Mouse (Mus musculus) testis, adult 2 months (tissue): ENCODE data around the gene Ace3. TPM values are rescaled to one million over a fixed set of nuclear protein-coding genes. Genes with fewer than 3 reads are reported as not detected.
A peak's percentile ranks its signal among the peaks of the same experiment; 100 is the strongest.

Source experiments
- H3K27ac ChIP-seq: fragments of 200-500 bp; 2 replicates; pipeline ENCODE4 v1.5.1; 2012; ENCODE audit warnings: low read depth, low read length; ENCODE audit not compliant: control insufficient read depth, insufficient read depth
- H3K27me3 ChIP-seq: fragments of 200-500 bp; 2 replicates; pipeline ENCODE4 v1.6.1; 2012; ENCODE audit warnings: mild to moderate bottlenecking, low read length, moderate library complexity; ENCODE audit not compliant: control insufficient read depth, insufficient read depth
- H3K36me3 ChIP-seq: fragments of 200-500 bp; 2 replicates; pipeline ENCODE4 v1.6.1; 2012; ENCODE audit warnings: mild to moderate bottlenecking, low read length; ENCODE audit not compliant: control insufficient read depth, insufficient read depth
- H3K4me1 ChIP-seq: fragments of 200-500 bp; 2 replicates; pipeline ENCODE4 v1.6.1; 2012; ENCODE audit warnings: low read length; ENCODE audit not compliant: control insufficient read depth, insufficient read depth
- H3K4me3 ChIP-seq: fragments of 200-500 bp; 2 replicates; pipeline ENCODE4 v1.5.1; 2012; ENCODE audit warnings: low read depth, mild to moderate bottlenecking, low read length, moderate library complexity, mixed read lengths; ENCODE audit not compliant: control insufficient read depth
- CTCF ChIP-seq: fragments of 200-500 bp; IDR thresholded peaks from 2 replicates; pipeline ENCODE4 v1.5.1; 2012; ENCODE audit warnings: low read depth, mild to moderate bottlenecking, inconsistent platforms, low read length, moderate library complexity; ENCODE audit not compliant: control insufficient read depth, insufficient read depth, insufficient replicate concordance
- POLR2A ChIP-seq: fragments of 200-500 bp; IDR thresholded peaks from 2 replicates; pipeline ENCODE4 v1.6.1; 2012; ENCODE audit warnings: low read depth, mild to moderate bottlenecking, inconsistent platforms, low read length, moderate library complexity; ENCODE audit not compliant: control insufficient read depth
- polyA plus RNA-seq: library from polyadenylated mRNA; depleted of rRNA; stranded (reverse); fragments of >200 nt; gene quantifications from 2 replicates; pipeline ENCODE4 v1.2.3, GENCODE M21; 2012; rRNA removed

Ace3 gene
- 78.7 and 82.6 TPM in 2 replicates for polyA plus RNA-seq

DNA sequence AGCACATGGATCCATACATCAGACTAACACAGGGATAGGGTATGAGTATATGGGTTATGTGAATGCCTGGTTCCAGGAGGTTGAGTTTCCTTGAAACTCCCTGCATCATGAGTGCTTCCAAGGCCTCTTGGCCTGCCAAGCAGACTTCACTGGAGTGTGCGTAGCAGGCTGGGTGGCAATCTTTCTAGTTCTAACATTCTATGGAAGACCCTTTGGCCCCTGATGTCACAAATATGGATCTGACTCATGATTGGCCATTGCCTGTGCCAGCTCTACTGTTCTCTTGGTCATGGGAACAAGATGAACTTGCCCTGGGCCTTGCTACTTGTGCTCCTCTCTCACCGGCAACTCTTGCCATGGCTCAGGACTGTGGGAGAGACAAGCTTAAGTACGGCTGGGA, at the start of gene Ace3:
TSS of gene Ace3 (plus strand) at position 301 of the 400 bp plus-strand sequence.
- no peak for TF ChIP-seq CTCF
- peak; percentile 49; the same call in 1 of the 2 replicates for TF ChIP-seq POLR2A
- Histone ChIP-seq H3K4me3 (peak within 1 kb of the TSS; percentile 85), H3K27ac (no peak within 1 kb of the TSS; the same call in 1 of the 2 replicates), H3K36me3 (no peaks in the 10 kb centered on the region), H3K4me1 (peaks cover 7% of the 10 kb centered on the region), H3K27me3 (no peaks in the 10 kb centered on the region)

DNA sequence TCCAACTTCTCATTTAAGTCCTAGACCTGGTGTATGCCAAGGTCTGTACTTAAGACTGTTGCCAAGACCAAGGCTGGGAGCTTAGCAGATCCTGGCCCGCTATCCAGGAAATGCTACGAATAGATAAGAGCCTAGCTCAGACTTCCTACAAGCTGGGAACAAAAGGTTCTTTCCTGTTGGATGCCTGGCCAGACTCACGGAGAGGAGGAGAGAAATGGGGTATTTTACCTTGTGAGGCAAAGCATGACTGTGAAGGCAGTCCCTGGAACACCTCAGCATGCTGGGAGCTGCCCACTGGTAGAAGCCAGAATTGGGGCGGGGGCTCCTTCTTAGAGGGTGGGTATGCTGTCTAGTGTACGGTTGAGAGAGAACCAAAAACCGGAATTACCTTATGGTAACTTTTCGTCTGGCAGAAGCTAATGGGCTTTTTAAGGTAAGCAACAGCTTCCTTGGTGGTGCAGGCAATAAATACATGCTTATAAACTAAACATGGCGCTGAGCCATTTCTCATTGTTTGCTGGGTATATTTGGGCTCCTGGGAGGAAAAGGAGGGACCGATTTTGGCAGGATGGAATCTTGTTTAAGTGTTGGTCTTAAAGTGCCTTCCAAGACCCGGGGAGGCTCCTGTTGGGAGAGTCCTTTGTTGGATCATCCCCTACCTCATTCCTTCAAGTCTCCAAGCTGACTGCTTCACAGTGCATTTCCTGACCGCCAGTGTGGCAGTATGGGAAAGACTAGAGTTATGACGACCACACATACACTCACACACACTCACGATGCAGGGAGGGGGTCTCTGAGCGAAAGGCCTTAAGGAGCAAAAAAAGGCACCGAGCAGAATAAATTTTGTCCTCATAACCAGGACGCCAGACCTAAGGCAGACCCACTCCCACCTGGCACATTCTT, 49.5 kb upstream of the Ace3 start:
- peak overlapping the region; percentile 95 for H3K4me3 ChIP-seq
- no peak for TF ChIP-seq POLR2A
- TF ChIP-seq CTCF: no peak
- peak overlapping the region; percentile 78 for H3K27ac ChIP-seq
- H3K27me3 ChIP-seq: no peaks in the 10 kb centered on the region
- H3K36me3 ChIP-seq: no peaks in the 10 kb centered on the region
- H3K4me1 ChIP-seq: peaks cover 16% of the 10 kb centered on the region

DNA sequence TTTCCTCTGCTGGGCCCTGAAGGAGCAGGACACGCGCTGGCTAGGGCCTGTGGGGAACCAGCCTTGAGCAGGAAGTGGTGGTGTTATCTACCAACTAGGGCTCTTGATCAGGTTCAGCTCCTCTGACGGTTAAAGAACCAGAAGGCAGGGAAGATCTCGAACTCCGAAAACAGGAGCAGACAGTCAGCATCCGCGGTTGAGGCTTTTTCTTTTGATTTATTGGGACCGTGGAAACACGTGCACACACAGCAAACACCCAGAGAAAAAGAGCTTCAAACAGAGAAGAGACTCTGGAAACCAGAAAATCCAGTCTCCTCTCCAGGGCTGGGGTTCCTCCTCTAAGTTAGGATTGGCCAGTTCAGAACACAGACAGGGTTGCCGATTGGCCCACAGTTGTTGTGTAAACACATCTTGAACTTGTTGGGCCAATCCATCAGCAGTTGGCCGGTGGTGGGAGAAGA, 47.8 kb upstream of the Ace3 start:
- Histone ChIP-seq H3K4me3 (no peak overlapping the region), H3K36me3 (no peaks in the 10 kb centered on the region), H3K4me1 (peaks cover 16% of the 10 kb centered on the region), H3K27ac (no peak overlapping the region), H3K27me3 (no peaks in the 10 kb centered on the region)
- TF ChIP-seq POLR2A (no peak), CTCF (no peak)

DNA sequence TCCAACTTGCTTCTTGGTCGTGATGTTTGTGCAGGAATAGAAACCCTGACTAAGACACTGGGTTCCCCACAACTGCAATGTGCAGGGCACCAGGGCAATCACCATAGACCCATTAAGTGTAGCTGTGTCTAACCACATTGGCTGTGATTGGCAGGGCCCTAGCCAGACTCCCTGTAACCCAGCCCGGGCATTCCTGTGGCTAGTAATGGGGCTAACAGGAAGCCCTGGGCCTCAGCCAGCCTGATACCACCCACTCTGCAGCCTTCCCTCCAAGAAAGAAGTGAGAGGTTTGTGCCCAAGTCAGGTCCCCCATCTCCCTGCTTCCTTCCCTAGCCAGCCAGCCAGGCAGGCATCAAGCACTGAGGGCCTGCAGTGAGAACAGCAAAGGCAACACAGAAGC, 46.2 kb upstream of the Ace3 start:
- Histone ChIP-seq H3K36me3 (no peaks in the 10 kb centered on the region), H3K27me3 (no peaks in the 10 kb centered on the region), H3K27ac (no peak overlapping the region), H3K4me3 (no peak overlapping the region), H3K4me1 (peaks cover 10% of the 10 kb centered on the region)
- TF ChIP-seq POLR2A (no peak), CTCF (no peak)

DNA sequence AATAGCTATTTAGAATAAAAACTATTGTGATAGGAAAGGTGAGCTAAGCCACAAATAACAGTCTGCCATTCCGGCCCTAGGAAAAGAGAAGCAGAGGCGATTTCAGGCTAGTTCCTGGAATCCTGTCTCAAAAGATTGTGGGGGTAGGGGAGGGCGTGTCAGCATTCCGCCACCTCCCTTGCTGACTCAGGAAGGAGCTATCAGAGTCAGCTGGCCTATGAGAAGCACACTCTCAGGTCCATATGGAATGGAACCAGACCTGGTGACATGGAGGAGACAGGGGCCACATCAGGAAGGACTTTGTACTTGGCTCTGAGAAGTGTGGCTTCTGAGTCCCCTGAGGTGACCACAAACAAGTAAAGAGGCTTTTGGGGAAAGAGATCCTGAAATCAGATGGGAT, 44.0 kb upstream of the Ace3 start:
- no peaks in the 10 kb centered on the region for H3K27me3 ChIP-seq
- no peak overlapping the region for H3K4me3 ChIP-seq
- H3K4me1 ChIP-seq: peaks cover 7% of the 10 kb centered on the region
- TF ChIP-seq POLR2A (no peak), CTCF (no peak)
- H3K36me3 ChIP-seq: no peaks in the 10 kb centered on the region; the same call in 1 of the 2 replicates
- H3K27ac ChIP-seq: no peak overlapping the region

DNA sequence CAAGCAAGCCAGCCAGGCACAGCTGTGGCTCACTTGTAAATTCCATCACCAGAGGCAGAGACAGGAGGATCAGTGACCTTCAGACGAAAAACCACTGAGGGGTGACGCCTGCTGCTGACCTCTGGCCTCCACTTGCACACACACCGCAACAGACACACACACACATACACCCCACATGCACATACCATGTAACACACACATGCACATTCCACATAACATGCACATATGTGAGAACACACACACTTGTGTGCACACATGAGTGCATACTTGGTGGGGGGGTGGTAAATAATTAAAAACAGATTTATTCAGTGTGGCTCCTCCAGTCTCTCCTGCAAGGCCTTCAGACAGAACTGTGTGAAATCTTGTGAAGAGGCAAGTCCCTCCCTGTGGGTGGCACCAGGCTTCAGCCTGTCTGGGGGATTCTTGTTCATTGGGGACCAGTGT, 42.9 kb upstream of the Ace3 start:
- no peak for TF ChIP-seq CTCF
- no peak for TF ChIP-seq POLR2A
- no peaks in the 10 kb centered on the region for H3K27me3 ChIP-seq
- H3K4me3 ChIP-seq: no peak overlapping the region
- H3K36me3 ChIP-seq: no peaks in the 10 kb centered on the region; the same call in 1 of the 2 replicates
- no peak overlapping the region for H3K27ac ChIP-seq
- peaks cover 7% of the 10 kb centered on the region for H3K4me1 ChIP-seq

DNA sequence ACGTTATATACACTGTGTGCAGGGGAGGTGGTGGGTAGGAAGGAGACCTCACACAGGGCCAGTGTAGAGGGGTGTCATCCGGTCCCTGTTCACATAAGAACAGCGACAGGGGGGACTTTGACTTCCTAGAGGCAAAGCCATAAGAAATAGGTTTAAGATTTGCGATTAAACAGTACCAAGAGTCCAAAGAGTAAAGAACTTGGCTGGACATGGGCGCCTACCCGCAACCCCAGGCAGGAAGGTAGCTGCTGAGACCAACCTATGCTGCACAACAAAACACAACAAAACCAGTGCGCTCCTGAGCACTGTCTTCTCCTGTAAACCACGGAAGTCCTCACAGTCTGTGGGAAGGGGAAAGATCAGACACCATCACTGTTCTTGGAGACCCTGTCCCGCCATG, 42.4 kb upstream of the Ace3 start:
- H3K4me3 ChIP-seq: no peak overlapping the region
- H3K27ac ChIP-seq: no peak overlapping the region
- H3K4me1 ChIP-seq: peaks cover 8% of the 10 kb centered on the region
- no peak for TF ChIP-seq CTCF
- TF ChIP-seq POLR2A: no peak
- H3K27me3 ChIP-seq: no peaks in the 10 kb centered on the region
- H3K36me3 ChIP-seq: no peaks in the 10 kb centered on the region; the same call in 1 of the 2 replicates
